Mouse (Mus musculus) liver, embryonic 14.5 days (tissue): ENCODE results near the gene Tnip2.

Source experiments
- CTCF ChIP-seq: IDR thresholded peaks from 2 replicates; pipeline ENCODE4 v1.5.1; 2016; ENCODE audit warnings: antibody characterized with exemption, low read depth, control low read depth
- EP300 ChIP-seq: IDR thresholded peaks from 2 replicates; pipeline ENCODE4 v1.6.1; 2016; ENCODE audit warnings: antibody characterized with exemption, low read depth

GRCm38 (mm10) chr5:34527352-34527751 is 13.6 kb upstream of the Tnip2 start:
- no peak for TF ChIP-seq CTCF
- no peak for TF ChIP-seq EP300
